Mouse (Mus musculus) 3134 (cell line): Measurements from ENCODE around the gene Dnase2a.
A peak's percentile ranks its signal among the peaks of the same experiment; 100 is the strongest.

Source experiments
- DNase-seq: peaks from one replicate; pipeline ENCODE4 v3.0.0-alpha.2; 2011; ENCODE audit warnings: low spot score; ENCODE audit not compliant: insufficient read length; ENCODE audit errors: extremely low read depth

Dnase2a gene

DNA sequence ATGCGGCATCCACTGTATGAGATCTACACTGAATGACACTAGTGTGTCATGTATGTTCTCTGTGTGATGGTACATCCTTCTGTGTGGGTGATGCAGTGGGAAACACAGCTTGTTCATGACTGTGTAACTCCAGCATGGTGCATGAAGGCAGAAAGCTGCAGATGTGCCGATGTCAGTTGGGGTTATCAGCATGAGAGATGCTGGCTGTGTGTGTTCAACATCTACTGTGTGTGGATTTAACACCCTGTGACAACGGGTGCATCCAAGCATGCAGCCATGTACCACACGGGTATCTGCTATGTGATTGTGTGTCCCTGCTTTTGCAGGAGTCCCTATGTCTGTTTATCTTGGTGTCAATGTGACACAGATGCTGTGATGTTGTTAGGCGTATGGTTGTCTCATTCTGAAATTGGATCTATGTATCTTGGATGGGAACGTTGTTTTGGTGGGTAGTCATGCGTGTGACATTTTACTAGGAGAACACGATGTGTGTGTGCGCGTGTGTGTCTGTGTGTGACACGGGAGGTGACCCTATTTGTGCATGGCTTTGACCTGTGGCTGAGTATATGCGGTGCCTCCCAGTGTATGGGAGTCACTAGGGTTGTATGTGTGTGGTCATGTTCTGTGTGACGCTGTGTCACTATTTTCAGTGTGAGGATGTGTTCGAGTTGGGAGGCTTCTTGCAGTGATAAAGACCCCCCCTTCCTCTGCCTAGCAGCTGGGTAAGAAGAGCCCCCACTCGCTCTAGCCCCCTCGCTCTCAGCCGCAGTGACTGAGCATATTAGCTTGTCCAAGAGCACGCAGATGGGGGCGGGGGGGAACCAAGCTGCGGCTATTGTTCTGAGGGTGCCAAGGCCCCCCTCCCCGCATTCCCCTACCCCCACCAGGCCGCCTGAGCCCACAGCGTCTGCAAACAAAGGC, 27.9 kb downstream of the Dnase2a start:
- DNase-seq = no peak

DNA sequence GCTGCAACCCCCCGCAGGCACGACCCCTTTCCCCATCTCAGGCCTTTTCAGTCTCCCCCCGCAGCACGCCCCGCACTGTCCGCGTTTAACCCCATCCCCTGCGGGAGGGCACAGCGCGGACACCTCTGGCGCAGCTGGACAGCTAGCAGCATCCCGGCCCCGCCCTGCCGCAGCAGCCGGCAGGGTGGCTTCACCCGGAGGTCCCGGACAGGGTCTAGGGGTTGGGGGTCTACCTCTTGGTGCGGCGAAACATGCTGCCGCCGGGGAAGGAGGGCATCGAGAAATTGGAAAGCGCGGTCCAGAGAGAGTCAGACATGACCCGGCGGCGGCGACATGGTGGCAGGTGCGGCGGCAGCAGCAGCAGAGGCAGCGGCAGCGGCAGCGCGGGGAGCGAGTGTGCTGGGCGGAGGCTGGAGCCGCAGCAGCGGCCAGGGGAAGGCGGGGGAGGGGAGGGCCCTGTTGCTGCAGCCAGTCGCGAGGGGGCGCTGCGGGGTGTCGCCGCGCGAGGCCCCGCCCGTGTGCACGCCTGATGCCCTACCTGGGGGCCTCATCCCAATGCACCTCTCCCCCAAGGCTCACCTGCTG, 28.7 kb downstream of the Dnase2a start, which contains the start of gene Mast1:
TSS of gene Mast1 (minus strand) at position 398 of the 585 bp plus-strand sequence.
- no peak for DNase-seq

DNA sequence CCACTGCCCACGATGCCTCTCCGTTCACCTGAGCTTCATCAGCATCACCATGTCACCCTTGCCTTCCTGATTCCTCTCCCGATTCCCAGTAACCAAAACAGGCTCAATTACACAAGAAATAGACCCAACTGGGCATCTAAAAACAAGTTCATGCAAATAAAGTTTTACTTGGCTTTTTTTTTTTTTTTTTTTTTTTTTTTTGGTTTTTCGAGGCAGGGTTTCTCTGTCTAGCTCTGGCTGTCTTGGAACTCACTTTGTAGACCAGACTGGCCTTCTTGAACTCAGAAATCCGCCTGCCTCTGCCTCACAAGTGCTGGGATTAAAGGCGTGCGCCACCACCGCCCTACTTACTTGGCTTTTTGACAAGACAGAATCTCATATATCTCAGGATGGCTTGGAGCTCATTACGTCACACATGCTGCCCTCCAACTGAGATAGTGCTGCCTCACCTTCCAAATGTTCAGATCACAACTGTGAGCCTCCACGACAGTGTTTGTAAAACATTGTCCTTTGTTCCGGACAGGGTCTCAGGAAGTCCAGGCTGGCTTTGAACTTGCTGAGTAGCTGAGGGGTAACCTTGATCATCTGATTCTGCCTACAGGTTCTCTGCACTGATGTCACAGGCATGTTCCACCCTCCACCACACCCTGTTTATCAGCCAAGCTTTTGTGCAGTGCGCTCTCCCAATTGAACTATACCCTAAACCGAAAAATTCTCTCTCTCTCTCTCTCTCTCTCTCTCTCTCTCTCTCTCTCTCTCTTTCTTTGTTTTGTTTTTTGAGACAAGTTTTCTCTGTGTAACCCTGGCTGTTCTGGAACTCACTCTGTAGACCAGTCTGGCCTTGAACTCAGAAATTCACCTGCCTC, 29.5 kb downstream of the Dnase2a start:
- DNase-seq = no peak

DNA sequence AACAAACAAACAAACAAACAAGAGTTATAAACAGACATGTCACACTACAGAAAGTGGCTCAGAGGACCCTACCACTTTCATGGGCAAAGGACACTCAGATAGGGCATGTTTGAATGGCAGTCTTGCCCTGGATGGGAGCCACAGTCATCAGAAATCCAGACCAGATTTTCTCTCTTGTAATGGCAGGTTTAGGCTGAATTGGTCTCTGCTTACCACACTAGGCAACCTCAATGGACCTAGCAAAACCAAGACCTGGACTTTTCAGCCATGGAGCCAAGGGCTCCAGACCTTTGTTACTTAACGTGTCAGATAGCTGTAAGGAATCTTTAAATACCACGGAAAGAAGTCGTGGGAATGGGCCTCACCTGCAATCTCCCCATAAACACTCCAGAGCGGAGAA, 35.3 kb downstream of the Dnase2a start:
- no peak for DNase-seq

DNA sequence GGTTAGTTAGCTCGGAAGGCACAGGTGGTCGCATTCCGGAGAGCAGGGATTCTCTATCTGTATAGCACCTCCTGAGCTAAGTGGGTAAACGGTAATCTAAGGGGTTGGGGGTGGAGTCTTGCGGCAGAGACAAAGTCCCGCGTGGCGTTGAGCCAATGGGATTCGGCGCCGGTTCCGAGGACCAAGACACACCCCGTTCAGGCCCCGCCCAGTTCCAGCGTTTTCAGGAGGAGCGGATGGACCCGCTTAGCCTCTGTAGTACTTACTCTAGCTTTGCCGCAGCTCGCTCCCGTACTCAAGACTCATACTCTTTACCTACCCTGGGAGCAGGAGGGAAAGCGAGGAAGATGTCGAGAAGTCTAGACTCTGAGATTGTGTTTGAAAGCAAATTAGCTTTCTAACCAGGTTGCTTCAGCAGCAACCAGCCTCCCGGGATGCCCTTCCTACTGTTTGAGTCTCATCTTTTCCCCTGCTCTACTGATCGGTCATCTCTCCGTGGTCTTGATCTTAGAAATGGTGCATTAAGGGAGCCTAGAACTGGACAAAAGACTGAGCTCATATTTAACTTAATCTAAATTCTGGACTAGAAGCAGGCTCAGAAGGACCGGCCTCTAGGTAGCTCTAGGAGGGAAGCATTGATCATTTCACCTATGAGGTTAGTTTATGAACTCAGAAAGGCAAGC, 36.3 kb downstream of the Dnase2a start:
- DNase-seq = no peak

DNA sequence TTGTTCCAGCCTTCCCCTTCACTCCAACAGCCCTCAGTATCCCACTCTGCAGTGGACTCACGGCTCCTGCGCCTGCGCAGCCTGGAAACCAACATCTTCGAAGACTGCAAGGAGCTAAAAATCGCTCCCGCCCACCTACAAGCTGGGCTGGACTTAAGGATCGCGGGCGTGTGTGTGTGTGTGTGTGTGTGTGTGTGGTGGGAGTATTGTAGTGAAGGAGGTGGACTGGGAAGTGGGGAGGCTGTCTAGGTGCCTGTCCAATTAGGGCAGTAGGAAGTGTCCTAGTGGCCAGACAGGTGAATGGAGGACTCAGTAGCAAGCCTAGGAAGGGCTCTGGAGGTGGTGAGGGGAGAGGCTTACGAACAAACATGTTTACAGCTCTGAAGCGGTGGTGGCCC, 36.9 kb downstream of the Dnase2a start:
- no peak for DNase-seq

DNA sequence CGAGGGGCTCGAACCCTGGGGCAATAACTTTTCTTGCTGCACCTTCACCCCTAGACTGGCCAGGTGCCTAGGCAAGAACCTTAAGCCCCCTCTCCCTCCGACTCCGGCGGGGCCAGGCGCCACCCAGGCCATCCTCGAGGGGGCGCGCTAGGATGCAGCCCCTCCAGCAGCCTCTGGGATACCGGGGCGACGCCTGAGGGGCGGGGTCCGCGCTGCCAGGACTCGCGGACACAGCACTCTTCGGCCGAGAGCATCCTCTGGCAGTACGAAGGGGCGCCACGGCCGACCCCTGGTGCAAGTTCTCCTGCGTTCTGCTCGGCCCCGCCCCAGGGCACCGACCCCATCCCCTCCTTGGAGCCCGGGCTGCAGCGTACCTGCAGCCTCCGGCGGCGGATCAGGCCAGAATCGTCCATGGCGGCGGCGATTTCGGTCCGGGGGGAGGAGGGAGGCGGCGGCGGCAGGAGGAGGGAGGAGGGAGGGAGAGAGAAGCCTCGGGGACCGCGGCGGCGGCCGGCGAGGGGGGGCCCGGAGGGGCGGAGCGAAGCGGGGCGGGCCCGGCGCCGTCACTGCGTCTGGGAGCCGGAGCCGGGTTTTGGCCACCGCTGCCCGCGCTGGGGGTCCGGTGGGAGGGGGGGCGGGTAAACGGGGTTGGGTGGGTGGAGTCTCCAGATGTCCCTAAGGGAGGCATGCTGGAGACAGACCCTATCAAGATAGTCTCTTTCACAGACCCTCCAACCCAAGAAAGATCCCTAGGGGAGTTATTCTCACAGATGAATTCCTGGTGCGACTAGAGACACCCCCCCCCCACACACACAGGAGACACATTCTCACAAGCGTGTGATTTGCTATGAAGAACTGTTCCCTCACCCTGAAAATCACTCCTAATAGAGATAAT, 37.5 kb downstream of the Dnase2a start:
- no peak for DNase-seq

DNA sequence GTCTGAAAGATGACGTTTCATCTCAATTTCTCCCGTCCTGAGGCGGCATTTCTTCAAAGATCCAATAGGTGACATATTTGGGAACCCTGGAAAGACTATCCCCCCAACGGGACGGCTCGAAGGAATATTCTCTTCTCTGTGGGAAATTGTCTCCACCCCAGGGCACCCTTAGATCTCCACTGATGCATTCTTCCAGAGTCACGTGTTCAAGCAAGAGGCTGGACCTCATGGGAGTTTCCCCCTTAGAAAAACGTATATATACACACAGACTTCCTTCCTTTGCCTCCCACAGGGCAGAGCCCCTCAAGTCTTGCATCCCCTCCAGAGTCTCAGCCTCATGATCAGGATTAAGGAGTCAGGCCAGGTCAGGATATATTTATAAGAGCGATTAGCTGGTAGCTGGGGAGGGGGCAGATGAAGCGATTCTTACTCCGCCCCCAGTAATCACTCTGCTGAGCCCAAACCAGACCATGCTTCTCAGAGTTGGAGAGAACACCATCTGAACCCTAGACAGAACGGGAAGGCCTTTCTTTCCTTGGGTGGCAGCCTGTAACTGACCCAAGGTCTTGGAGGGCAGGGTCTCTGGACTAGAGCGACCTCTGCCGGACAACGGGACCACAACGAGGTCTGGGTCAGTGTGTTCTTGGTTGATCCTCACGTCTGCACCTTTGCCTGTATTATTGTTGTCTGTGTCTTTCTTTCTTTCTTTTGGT, 38.3 kb downstream of the Dnase2a start, which contains the start of gene Rtbdn:
TSS of gene Rtbdn (plus strand) at position 464 of the 713 bp plus-strand sequence.
- no peak for DNase-seq

DNA sequence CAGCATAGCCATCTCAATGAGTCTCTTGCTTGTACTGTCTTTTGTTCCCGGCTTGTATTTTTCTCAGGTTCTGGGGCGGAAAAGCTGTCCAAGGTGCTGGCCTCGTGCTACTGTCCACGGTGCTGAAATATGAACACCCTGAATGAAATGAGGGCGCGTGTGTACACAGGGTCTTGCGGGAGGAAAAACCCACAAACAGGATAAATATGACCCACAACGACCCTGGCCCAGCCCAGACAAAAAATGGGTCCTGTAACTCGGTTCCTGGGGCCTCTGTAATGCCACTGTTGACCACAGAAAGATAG, 38.8 kb downstream of the Dnase2a start:
- no peak for DNase-seq

DNA sequence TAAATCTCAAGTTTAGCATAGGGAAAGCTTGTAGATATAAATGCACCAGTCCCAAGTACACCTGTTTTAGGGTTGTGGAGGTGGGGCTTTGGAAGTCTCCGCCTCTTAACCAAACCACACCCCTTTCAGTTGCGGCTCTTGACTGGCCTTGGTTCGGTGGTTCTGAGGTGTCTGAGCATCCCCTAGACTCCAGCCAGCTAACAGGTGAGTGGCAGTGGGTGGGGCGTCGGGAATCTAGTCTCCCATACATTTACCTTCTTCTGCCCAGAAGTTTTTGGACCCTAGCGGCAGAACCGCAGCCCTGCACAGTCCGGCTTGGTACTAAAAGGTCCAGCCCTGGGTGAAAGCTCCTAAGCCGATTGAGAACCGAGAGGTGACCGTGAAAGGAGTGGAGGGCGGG, 41.4 kb downstream of the Dnase2a start:
- DNase-seq = no peak

DNA sequence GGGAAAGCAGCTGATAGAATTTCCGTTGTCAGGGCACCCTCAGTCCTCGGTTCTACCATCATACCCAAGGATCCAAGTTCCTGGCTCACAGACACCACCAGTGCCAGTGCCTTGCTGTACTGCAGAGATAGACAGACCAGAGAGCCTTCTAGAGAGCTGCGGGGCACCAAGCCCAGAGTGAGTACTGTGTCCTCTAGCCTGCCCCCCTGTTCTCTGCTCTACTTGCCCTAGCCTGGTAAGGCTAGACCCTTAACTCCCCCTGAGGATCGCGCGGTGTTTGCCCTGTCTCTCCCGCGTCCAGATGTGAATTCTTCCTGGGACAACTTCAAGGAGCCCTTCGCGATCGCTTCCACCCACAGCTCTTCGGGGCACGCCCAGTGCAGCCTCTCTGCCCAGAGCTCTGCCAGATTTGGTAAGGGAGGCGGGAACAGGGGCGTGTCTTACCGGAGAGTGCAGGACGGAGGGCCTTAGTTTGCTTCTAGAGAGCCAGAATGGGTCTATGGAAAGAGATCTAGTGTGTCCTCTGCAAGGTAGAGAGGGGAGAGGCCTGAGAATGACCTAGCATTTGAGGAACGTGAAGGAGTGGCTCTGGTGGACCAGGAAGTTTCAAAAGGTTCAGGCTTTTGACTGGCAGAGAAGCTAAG, 44.4 kb downstream of the Dnase2a start:
- DNase-seq = peak; percentile 74

DNA sequence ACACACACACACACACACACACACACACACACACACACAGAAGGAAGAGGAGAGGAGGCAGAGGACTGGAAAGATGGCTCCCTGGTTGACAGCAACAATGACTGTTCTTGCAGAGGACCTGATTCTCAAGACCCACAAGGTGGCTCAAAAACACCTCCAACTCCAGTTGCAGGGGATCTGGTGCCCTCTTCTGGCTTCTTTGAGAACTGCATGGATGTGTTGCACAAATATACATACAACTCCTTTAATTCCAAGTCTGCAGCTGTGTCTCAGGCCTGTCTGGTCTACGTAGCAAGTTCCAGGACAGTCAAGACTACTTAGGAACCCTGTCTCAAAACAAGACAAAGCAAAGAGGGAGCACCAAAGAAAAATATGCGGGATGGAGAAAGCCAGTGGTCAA, 48.4 kb downstream of the Dnase2a start:
- peak; percentile 64 for DNase-seq

DNA sequence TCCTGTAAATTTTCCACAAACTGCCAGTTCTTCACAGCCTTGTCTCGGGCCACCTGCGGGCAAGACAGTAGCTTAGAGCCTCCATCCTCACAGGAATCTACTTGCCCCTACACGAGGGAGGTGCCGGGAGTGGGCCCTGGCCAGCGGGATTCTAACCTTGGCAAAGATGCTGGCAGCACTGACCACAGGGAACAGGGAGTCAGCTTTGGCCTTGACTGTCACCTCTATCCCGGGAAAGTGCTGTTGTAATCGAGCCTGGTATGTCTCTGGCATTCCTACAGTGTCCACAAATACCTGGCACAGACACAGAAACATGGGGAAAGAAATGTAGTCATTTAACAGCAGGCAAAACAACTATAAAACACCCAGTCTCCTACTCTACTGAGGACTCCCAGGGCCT, 51.5 kb downstream of the Dnase2a start:
- DNase-seq = peak; percentile 77

DNA sequence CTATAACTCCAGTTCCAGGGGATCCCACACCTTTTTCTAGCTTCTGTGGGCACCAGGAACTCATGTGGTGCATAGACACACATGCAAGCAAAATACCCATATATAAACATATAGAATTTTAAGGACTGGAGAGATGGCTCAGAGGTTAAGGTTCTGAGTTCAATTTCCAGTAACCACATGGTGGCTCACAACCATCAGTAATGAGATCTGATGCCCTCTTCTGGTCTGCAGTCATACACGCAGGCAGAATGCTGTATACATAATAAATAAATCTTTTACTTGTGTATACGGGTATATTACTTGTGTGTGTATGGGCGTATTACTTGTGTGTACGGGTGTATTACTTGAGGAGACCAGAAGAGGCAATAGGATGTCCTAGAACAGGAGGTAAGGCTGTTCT, 55.6 kb downstream of the Dnase2a start:
- no peak for DNase-seq

DNA sequence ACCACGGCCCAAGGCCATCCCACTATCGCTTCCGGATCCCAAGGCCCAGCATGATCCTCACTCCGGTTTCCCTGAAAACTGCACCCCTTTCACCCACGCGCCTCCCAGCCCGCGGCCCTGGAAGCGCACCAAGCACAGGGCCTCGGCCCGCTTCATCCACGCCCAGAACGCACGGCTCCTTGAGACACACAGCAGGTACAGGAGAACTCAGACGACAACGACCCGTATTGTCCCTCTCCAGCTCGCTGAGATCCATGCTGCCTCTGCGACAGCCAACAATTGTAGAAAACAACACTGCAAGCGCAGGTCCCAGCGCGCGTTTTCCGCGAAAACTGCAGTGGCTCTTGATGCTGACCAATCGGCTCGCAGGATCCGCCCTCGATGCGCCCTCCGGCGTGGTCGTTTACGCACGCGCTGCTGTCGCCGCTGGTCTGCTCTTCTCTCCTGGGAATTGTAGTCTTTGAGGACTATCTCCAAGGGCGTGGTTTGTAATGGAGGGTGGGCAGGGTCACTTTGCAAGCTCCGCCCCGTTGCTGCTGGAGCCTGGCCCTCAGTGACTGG, 57.5 kb downstream of the Dnase2a start:
- peak; percentile 99 for DNase-seq

DNA sequence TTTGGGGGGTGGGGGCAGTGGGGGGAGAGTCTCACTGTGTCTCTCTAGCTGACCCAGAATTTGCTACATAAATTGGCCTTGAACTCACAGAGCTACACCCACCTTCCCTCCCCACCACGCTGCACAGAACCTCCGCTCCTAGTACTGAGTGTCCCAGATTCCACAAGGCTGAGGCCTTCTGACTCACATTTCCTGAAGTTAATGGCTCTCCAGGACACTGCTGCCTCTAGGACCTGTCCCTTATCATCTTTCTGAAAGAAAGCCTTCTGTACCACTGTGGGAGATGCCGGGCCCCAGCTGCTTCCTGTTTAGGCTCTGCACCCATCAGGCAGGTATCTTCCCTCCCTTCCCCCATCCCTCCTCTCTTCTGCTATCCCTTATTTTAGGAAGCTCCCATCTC, 58.2 kb downstream of the Dnase2a start:
- no peak for DNase-seq

DNA sequence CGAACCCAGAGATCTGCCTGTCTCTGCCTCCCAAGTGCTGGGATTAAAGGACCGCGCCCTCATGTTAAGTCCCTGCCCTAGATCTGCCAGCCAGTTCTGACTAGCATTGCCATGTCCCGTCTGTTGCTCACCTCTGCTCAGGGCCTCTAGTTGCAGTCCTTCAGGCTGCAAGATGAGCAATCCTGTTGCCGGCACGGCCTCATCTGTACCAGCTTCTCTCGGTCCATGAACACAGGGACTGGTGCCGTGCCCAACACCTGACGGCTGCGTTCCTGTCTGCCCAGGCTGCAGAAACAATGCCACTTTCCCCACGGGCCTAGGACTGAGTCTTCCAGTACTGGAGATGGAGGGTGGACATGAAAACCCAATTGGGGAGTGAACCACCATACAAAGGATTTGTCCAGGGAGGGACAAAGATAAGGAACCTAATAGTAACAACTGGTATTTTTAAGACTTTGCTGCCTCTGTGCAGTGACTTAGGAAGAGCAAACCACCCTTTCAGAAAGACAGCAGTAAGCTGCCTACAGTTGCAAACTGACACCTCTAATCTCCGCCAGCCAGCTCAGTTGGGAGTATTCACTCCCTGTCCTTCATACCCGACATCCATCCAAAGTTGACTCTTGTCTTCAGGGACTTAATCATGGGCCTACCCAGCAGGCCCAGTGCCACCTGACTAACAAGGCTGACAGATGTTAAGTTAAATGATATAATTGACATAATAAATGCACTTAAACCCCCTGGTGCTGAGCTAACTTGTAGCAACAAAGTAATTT, 59.4 kb downstream of the Dnase2a start:
- no peak for DNase-seq

DNA sequence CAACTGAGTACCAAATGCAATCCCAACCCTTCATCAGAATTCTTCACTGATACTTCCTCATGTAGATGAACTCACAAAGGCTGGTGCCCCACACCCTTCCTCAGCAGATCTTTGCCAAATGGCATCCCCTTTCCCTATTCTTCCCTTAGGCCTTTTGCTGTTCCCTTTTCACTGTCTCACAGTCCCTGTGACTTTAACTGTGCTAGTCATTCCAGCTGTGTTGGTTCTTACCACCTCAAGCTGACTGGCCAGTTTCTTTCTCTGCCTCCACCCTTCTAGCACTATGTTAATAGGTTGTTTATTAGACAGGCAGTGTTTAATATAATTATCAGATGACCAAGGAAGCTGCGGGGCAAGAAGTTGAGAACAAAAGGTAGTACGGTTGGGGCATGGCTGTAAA, 60.3 kb downstream of the Dnase2a start:
- no peak for DNase-seq
